Mouse (Mus musculus): ENCODE measurements around the gene Prrt2. TPM values are rescaled to one million over a fixed set of nuclear protein-coding genes. Genes with fewer than 3 reads are reported as not detected.
A peak's percentile ranks its signal among the peaks of the same experiment; 100 is the strongest.

Prrt2 gene
- total and polyA plus RNA-seq, 3 experiments = 0.12 to 1.4 TPM; not detected in 1

GRCm38 (mm10) chr7:127024755-127025555 is 3.9 kb upstream of the Prrt2 start (continued):
- TF ChIP-seq JUND (IDR thresholded peaks at IDR 0.05; ENCODE audit: low read depth, low read length) (no peak), GABPA (IDR thresholded peaks at IDR 0.05; ENCODE audit: low read depth, low read length) (no peak), MAZ (IDR thresholded peaks at IDR 0.05; ENCODE audit: low read depth, low read length) (no peak), E2F4 (IDR thresholded peaks at IDR 0.05; ENCODE audit: borderline replicate concordance, low read depth, low read length) (no peak), POLR2AphosphoS2 (IDR thresholded peaks at IDR 0.05; ENCODE audit: low read length) (peak; percentile 67), USF1 (IDR thresholded peaks at IDR 0.05; ENCODE audit: low read depth, low read length) (0 out of 2 replicates have a peak, but pooled peaks have one; percentile 50)

GRCm38 (mm10) chr7:127023896-127024690 is 3.1 kb upstream of the Prrt2 start:
- peak overlapping the region; percentile 97 for H3K9ac ChIP-seq (ENCODE audit: control insufficient read depth, low read depth, low read length, poor library complexity, severe bottlenecking)
- H3K4me1 ChIP-seq (ENCODE audit: control insufficient read depth in 1 of 2, insufficient read depth in 2 of 2, low read length in 2 of 2) = peaks cover 4 to 30% of the 10 kb centered on the region in 2 experiments; a peak in 3 of 4 replicates
- no peaks in the 10 kb centered on the region for H3K27me3 ChIP-seq (ENCODE audit: control insufficient read depth in 1 of 2, insufficient read depth in 2 of 2, low read length in 2 of 2)
- peaks cover 41% of the 10 kb centered on the region for H3K79me2 ChIP-seq (ENCODE audit: control insufficient read depth, insufficient read depth, low read length, poor library complexity)
- peak; percentile 59 for DNase-seq (ENCODE audit: low read depth, low spot score)
- peak overlapping the region; percentile 93 for H3K27ac ChIP-seq (ENCODE audit: control insufficient read depth, low read depth, low read length)
- H3K4me3 ChIP-seq (ENCODE audit: control insufficient read depth in 1 of 2, insufficient read depth in 1 of 2, low read depth in 2 of 2, low read length in 2 of 2) = peak overlapping the region; percentile 59 to 86
- no peaks in the 10 kb centered on the region for H3K9me3 ChIP-seq (replicated peaks; ENCODE audit: insufficient read depth, low read length)
- H3K36me3 ChIP-seq (ENCODE audit: control insufficient read depth in 1 of 2, insufficient read depth in 2 of 2, low read length in 2 of 2) = peaks cover 2 to 28% of the 10 kb centered on the region in 2 experiments; a peak in 3 of 4 replicates
- TF ChIP-seq MEF2A (IDR thresholded peaks at IDR 0.05; ENCODE audit: extremely low read depth, insufficient replicate concordance, low read depth, low read length, poor library complexity, severe bottlenecking) (no peak), UBTF (IDR thresholded peaks at IDR 0.05; ENCODE audit: borderline replicate concordance, insufficient read depth, low read depth, low read length) (no peak), SIN3A (IDR thresholded peaks at IDR 0.05; ENCODE audit: low read length) (no peak), MXI1 (IDR thresholded peaks at IDR 0.05; ENCODE audit: low read depth, low read length) (peak; percentile 67), CHD1 (IDR thresholded peaks at IDR 0.05; ENCODE audit: low read depth, low read length) (0 out of 2 replicates have a peak, but pooled peaks have one; percentile 36)

GRCm38 (mm10) chr7:127023272-127023691 is 2.3 kb upstream of the Prrt2 start:
- no peak for DNase-seq (ENCODE audit: low read depth, low spot score)
- Histone ChIP-seq H3K4me3 (ENCODE audit: control insufficient read depth in 1 of 2, insufficient read depth in 1 of 2, low read depth in 2 of 2, low read length in 2 of 2) (peak overlapping the region; percentile 59 to 86; a peak in 3 of 4 replicates), H3K27ac (ENCODE audit: control insufficient read depth, low read depth, low read length) (0 out of 2 replicates have a peak overlapping the region, but pooled peaks have one; percentile 15), H3K9me3 (replicated peaks; ENCODE audit: insufficient read depth, low read length) (no peaks in the 10 kb centered on the region), H3K4me1 (ENCODE audit: control insufficient read depth in 1 of 2, insufficient read depth in 2 of 2, low read length in 2 of 2) (peaks cover 4 to 25% of the 10 kb centered on the region in 2 experiments; a peak in 3 of 4 replicates), H3K9ac (ENCODE audit: control insufficient read depth, low read depth, low read length, poor library complexity, severe bottlenecking) (peak overlapping the region; percentile 97), H3K79me2 (ENCODE audit: control insufficient read depth, insufficient read depth, low read length, poor library complexity) (peaks cover 41% of the 10 kb centered on the region), H3K36me3 (ENCODE audit: control insufficient read depth in 1 of 2, insufficient read depth in 2 of 2, low read length in 2 of 2) (peaks cover 0 to 22% of the 10 kb centered on the region in 2 experiments; a peak in 3 of 4 replicates), H3K27me3 (ENCODE audit: control insufficient read depth in 1 of 2, insufficient read depth in 2 of 2, low read length in 2 of 2) (no peaks in the 10 kb centered on the region)
- TF ChIP-seq POLR2A (IDR thresholded peaks at IDR 0.05; ENCODE audit: control insufficient read depth in 1 of 2, insufficient read depth in 1 of 2, low read depth in 1 of 2, low read length in 2 of 2, poor library complexity in 1 of 2) = peak in 1 of 2 experiments; percentile 25; a peak in 1 of 4 replicates
- TF ChIP-seq MAFK (IDR thresholded peaks at IDR 0.05; ENCODE audit: borderline replicate concordance, low read depth, low read length) = no peak
- no peak for TF ChIP-seq ZKSCAN1 (IDR thresholded peaks at IDR 0.05; ENCODE audit: low read depth, low read length)

All from MEL (cell line).